Mouse (Mus musculus) T-helper 1 cell (primary cell): Measurements from ENCODE around the gene Rbbp7.

Experiments
- in situ Hi-C: fragments of 300-600 bp; cut with MboI, MseI; formaldehyde crosslinking; loops from one replicate; pipeline ENCODE4 v1.15.1; 2025; ENCODE audit warnings: high pct_unique_total_duplicates

Gene Rbbp7

GRCm38 (mm10) chrX:162828016-162828415 lies 67.8 kb downstream of the Rbbp7 start:
- in situ Hi-C loops = no loop called here
